Mouse (Mus musculus) MEL (cell line): ENCODE measurements around the gene Ube2h. TPM values are rescaled to one million over a fixed set of nuclear protein-coding genes. Genes with fewer than 3 reads are reported as not detected.

Source experiments
- DNase-seq: peaks from one replicate; pipeline ENCODE4 v3.0.0; 2011; ENCODE audit warnings: low read depth, low spot score
- H3K27ac ChIP-seq: 2 replicates; pipeline ENCODE4 v1.5.1; 2012; ENCODE audit warnings: low read depth, mild to moderate bottlenecking, control low read depth, low read length, moderate library complexity; ENCODE audit not compliant: control insufficient read depth
- H3K27me3 ChIP-seq, 2 experiments: fragments of 150-350 bp in 1 of 2; sonication (generic) in 1 of 2; 2 replicates each; pipeline ENCODE4 v1.6.1; 2012; ENCODE audit warnings: low read length in 2 of 2, mild to moderate bottlenecking in 2 of 2, improper control_type of control experiment in 1 of 2, moderate library complexity in 1 of 2; ENCODE audit not compliant: insufficient read depth in 2 of 2, control insufficient read depth in 1 of 2
- H3K36me3 ChIP-seq, 2 experiments: 2 replicates each; pipeline ENCODE4 v1.6.1; 2012 to 2014; ENCODE audit warnings: low read length in 2 of 2, improper control_type of control experiment in 1 of 2, inconsistent platforms in 1 of 2, mild to moderate bottlenecking in 1 of 2; ENCODE audit not compliant: insufficient read depth in 2 of 2, control insufficient read depth in 1 of 2
- H3K4me1 ChIP-seq, 2 experiments: fragments of 150-350 bp in 1 of 2; sonication (generic) in 1 of 2; 2 replicates each; pipeline ENCODE4 v1.6.1; 2012; ENCODE audit warnings: low read length in 2 of 2, improper control_type of control experiment in 1 of 2, mild to moderate bottlenecking in 1 of 2; ENCODE audit not compliant: insufficient read depth in 2 of 2, control insufficient read depth in 1 of 2
- H3K4me3 ChIP-seq, 2 experiments: fragments of 150-350 bp in 1 of 2; sonication (generic) in 1 of 2; 2 replicates each; pipeline ENCODE4 v1.5.1; 2012; ENCODE audit warnings: low read depth in 2 of 2, low read length in 2 of 2, mild to moderate bottlenecking in 2 of 2, moderate library complexity in 2 of 2, control low read depth in 1 of 2, improper control_type of control experiment in 1 of 2; ENCODE audit not compliant: control insufficient read depth in 1 of 2, insufficient read depth in 1 of 2
- H3K79me2 ChIP-seq: 2 replicates; pipeline ENCODE4 v1.6.1; 2012; ENCODE audit warnings: mild to moderate bottlenecking, low read length, moderate library complexity; ENCODE audit not compliant: control insufficient read depth, poor library complexity, insufficient read depth
- H3K9ac ChIP-seq: 2 replicates; pipeline ENCODE4 v1.6.1; 2012; ENCODE audit warnings: low read depth, mild to moderate bottlenecking, control low read depth, low read length, moderate library complexity; ENCODE audit not compliant: control insufficient read depth, poor library complexity, severe bottlenecking
- H3K9me3 ChIP-seq: fragments of 150-350 bp; sonication (generic); replicated peaks from 2 replicates; pipeline ENCODE4 v1.6.1; 2012; ENCODE audit warnings: mild to moderate bottlenecking, low read length, improper control_type of control experiment, moderate library complexity; ENCODE audit not compliant: insufficient read depth
- BHLHE40 ChIP-seq: IDR thresholded peaks from 2 replicates; pipeline ENCODE4 v1.6.1; 2012; ENCODE audit warnings: low read depth, mild to moderate bottlenecking, inconsistent platforms, low read length, improper control_type of control experiment, borderline replicate concordance
- CHD2 ChIP-seq: IDR thresholded peaks from 2 replicates; pipeline ENCODE4 v1.6.1; 2011; ENCODE audit warnings: low read length, improper control_type of control experiment
- E2F4 ChIP-seq: IDR thresholded peaks from 2 replicates; pipeline ENCODE4 v1.6.1; 2011; ENCODE audit warnings: low read depth, low read length, improper control_type of control experiment, borderline replicate concordance
- ELF1 ChIP-seq: IDR thresholded peaks from 2 replicates; pipeline ENCODE4 v1.6.1; 2014; ENCODE audit warnings: low read depth, mild to moderate bottlenecking, inconsistent platforms, low read length, improper control_type of control experiment, moderate library complexity
- EP300 ChIP-seq, 2 experiments: IDR thresholded peaks; 2 replicates each; pipeline ENCODE4 v1.6.1; 2011; ENCODE audit warnings: improper control_type of control experiment in 2 of 2, low read length in 2 of 2, low read depth in 1 of 2, mild to moderate bottlenecking in 1 of 2
- ETS1 ChIP-seq: IDR thresholded peaks from 2 replicates; pipeline ENCODE4 v1.6.1; 2012; ENCODE audit warnings: low read depth, mild to moderate bottlenecking, inconsistent platforms, low read length, improper control_type of control experiment, moderate library complexity
- GATA1 ChIP-seq: IDR thresholded peaks from 2 replicates; pipeline ENCODE4 v1.6.1; 2011; ENCODE audit warnings: low read depth, low read length, improper control_type of control experiment
- HCFC1 ChIP-seq: IDR thresholded peaks from 2 replicates; pipeline ENCODE4 v1.6.1; 2012; ENCODE audit warnings: low read depth, mild to moderate bottlenecking, inconsistent platforms, low read length, improper control_type of control experiment, moderate library complexity
- MAX ChIP-seq: IDR thresholded peaks from 2 replicates; pipeline ENCODE4 v1.6.1; 2011; ENCODE audit warnings: low read length, improper control_type of control experiment
- MAZ ChIP-seq: IDR thresholded peaks from 2 replicates; pipeline ENCODE4 v1.6.1; 2012; ENCODE audit warnings: low read depth, mild to moderate bottlenecking, inconsistent platforms, low read length, improper control_type of control experiment
- MXI1 ChIP-seq: IDR thresholded peaks from 2 replicates; pipeline ENCODE4 v1.6.1; 2011; ENCODE audit warnings: mild to moderate bottlenecking, low read depth, low read length, improper control_type of control experiment
- MYC ChIP-seq: IDR thresholded peaks from 2 replicates; pipeline ENCODE4 v1.6.1; 2011; ENCODE audit warnings: low read depth, mild to moderate bottlenecking, low read length, improper control_type of control experiment, moderate library complexity
- NELFE ChIP-seq: IDR thresholded peaks from 2 replicates; pipeline ENCODE4 v1.6.1; 2011; ENCODE audit warnings: low read depth, low read length, improper control_type of control experiment
- POLR2A ChIP-seq, 2 experiments: IDR thresholded peaks; 2 replicates each; pipeline ENCODE4 v1.6.1; 2011 to 2012; ENCODE audit warnings: low read length in 2 of 2, mild to moderate bottlenecking in 2 of 2, control low read depth in 1 of 2, improper control_type of control experiment in 1 of 2, low read depth in 1 of 2, moderate library complexity in 1 of 2; ENCODE audit not compliant: control insufficient read depth in 1 of 2, insufficient read depth in 1 of 2, poor library complexity in 1 of 2
- POLR2AphosphoS5 ChIP-seq: IDR thresholded peaks from 2 replicates; pipeline ENCODE4 v1.6.1; 2012; ENCODE audit warnings: low read depth, borderline replicate concordance, mild to moderate bottlenecking, inconsistent platforms, low read length, moderate library complexity, mixed read lengths
- RAD21 ChIP-seq: IDR thresholded peaks from 2 replicates; pipeline ENCODE4 v1.6.1; 2011; ENCODE audit warnings: mild to moderate bottlenecking, low read depth, low read length, improper control_type of control experiment
- SMC3 ChIP-seq: IDR thresholded peaks from 2 replicates; pipeline ENCODE4 v1.6.1; 2011; ENCODE audit warnings: low read depth, low read length, improper control_type of control experiment
- UBTF ChIP-seq: IDR thresholded peaks from 2 replicates; pipeline ENCODE4 v1.6.1; 2012; ENCODE audit warnings: low read depth, mild to moderate bottlenecking, inconsistent platforms, low read length, improper control_type of control experiment, moderate library complexity, borderline replicate concordance; ENCODE audit not compliant: insufficient read depth
- ZC3H11A ChIP-seq: IDR thresholded peaks from 2 replicates; pipeline ENCODE4 v1.6.1; 2012; ENCODE audit warnings: low read depth, mild to moderate bottlenecking, inconsistent platforms, low read length, improper control_type of control experiment
- polyA plus RNA-seq, 2 experiments: library from polyadenylated mRNA; stranded (reverse) in 1 of 2; unstranded in 1 of 2; fragments of >175 nt in 1 of 2; fragments of >200 nt in 1 of 2; gene quantifications; 2 replicates each; pipeline versions ENCODE4 v1.2.1 to v1.2.4; 2012; ENCODE audit warnings: low replicate concordance in 2 of 2, low read depth in 1 of 2; ENCODE audit not compliant: insufficient read length in 2 of 2, insufficient read depth in 1 of 2, missing spikeins in 1 of 2
- total RNA-seq: library from RNA; depleted of rRNA; stranded (reverse); fragments of 300-350 nt; gene quantifications from 2 replicates; pipeline ENCODE4 v1.2.3, GENCODE M21; 2012

The Ube2h gene
- total and polyA plus RNA-seq, 3 experiments: 4.2 to 7.4 TPM; not detected in 1

GRCm38 (mm10) chr6:30222321-30222720 is 82.0 kb downstream of the Ube2h start:
- H3K4me3 ChIP-seq: no peak overlapping the region
- H3K27me3 ChIP-seq: no peaks in the 10 kb centered on the region
- no peaks in the 10 kb centered on the region for H3K9me3 ChIP-seq
- TF ChIP-seq CHD2 (no peak), MYC (no peak), UBTF (no peak), ELF1 (no peak), SMC3 (no peak), ETS1 (no peak), ZC3H11A (no peak), E2F4 (no peak), RAD21 (no peak), MAX (no peak), EP300 (IDR thresholded peaks at IDR 0.05; ENCODE audit: low read depth in 1 of 2, low read length in 2 of 2) (no peak), HCFC1 (no peak)
- DNase-seq: no peak
- H3K27ac ChIP-seq: no peak overlapping the region
- H3K36me3 ChIP-seq: no peaks in the 10 kb centered on the region
- no peaks in the 10 kb centered on the region for H3K79me2 ChIP-seq
- no peak overlapping the region for H3K9ac ChIP-seq
- H3K4me1 ChIP-seq: no peaks in the 10 kb centered on the region

- Histone ChIP-seq H3K9ac (no peak overlapping the region), H3K9me3 (no peaks in the 10 kb centered on the region), H3K27ac (no peak overlapping the region), H3K4me3 (no peak overlapping the region), H3K79me2 (no peaks in the 10 kb centered on the region), H3K27me3 (no peaks in the 10 kb centered on the region), H3K36me3 (no peaks in the 10 kb centered on the region), H3K4me1 (no peaks in the 10 kb centered on the region)
- DNase-seq: no peak
- TF ChIP-seq POLR2A (IDR thresholded peaks at IDR 0.05; ENCODE audit: control insufficient read depth in 1 of 2, insufficient read depth in 1 of 2, low read depth in 1 of 2, low read length in 2 of 2, poor library complexity in 1 of 2) (no peak), NELFE (no peak)
Observed at GRCm38 (mm10) chr6:30217581-30217980, 86.8 kb downstream of the Ube2h start.

GRCm38 (mm10) chr6:30212468-30212867 is 91.9 kb downstream of the Ube2h start:
- Histone ChIP-seq H3K79me2 (no peaks in the 10 kb centered on the region), H3K9ac (no peak overlapping the region), H3K4me1 (no peaks in the 10 kb centered on the region), H3K27ac (no peak overlapping the region), H3K9me3 (no peaks in the 10 kb centered on the region), H3K27me3 (no peaks in the 10 kb centered on the region), H3K36me3 (no peaks in the 10 kb centered on the region), H3K4me3 (no peak overlapping the region)
- no peak for DNase-seq
- no peak for TF ChIP-seq ELF1
- no peak for TF ChIP-seq GATA1
- no peak for TF ChIP-seq MAZ
- no peak for TF ChIP-seq POLR2AphosphoS5
- TF ChIP-seq BHLHE40: no peak
- no peak for TF ChIP-seq POLR2A (IDR thresholded peaks at IDR 0.05; ENCODE audit: control insufficient read depth in 1 of 2, insufficient read depth in 1 of 2, low read depth in 1 of 2, low read length in 2 of 2, poor library complexity in 1 of 2)
- no peak for TF ChIP-seq MXI1
